Mouse (Mus musculus) WW6 (cell line): ENCODE data around the gene Olfr623.

Source experiments
- DNase-seq: peaks from one replicate; pipeline ENCODE4 v3.0.0-alpha.2; 2013; ENCODE audit warnings: low read depth, low spot score

Olfr623 gene

DNA sequence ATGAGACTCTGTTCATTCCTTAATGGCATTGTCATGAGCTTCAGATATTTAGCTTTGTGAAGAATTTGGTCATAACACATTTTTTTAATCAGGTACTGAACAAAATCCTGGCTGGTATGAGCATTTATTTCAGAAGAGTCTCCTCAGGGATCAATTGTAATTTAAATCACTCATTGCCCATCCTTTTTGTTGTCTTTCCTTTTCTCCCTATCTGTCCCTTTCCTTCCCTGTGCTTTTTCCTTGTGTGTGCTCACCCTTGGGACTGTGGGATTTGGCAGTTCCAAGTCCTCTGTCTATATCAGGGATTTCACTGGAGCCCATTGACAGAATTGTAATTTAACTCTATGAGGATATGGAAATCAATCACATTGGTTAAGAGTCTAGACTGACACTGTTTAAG lies at the start of gene Olfr623:
TSS of gene Olfr623 (minus strand) at position 101 of the 400 bp plus-strand sequence.
- no peak for DNase-seq

DNA sequence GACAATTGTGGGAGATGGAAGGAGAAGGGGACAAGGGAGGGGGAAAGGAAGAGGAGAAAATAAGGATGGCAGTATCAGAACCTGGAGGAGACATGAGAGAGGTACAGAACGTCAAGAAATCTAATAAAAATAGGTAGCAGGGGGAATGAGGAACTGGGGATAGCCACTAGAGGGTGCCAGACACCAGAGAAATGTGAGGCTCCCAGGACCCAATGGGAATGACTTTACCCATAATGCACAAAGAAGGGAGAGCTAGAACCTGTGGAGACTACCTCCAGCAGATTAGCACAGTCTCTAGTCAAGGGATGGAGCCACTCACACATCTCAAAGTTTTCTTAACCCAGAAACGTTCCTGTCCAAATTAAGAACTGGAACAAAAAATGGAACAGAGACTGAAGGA lies 48.5 kb upstream of the Olfr623 start:
- DNase-seq, result peak; percentile 20

DNA sequence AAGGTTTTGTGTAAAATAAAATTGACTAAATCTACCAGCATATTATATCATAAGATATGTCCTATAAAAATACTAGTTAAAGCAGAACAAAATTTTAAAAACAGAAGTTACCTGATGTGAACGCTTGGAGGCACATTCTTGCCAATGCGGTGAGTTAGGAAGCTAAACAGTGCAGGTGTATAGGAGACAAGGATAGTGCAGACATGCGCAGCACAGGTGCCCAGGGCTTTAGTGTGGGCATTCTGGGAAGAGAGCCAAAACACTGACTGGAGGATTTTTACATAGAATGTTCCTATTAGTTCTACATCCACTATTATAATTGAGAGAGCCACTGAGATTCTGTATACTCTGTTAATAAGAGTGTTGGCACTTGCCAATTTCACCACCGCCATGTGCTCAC lies 36.0 kb upstream of the Olfr623 start:
- DNase-seq, result no peak

DNA sequence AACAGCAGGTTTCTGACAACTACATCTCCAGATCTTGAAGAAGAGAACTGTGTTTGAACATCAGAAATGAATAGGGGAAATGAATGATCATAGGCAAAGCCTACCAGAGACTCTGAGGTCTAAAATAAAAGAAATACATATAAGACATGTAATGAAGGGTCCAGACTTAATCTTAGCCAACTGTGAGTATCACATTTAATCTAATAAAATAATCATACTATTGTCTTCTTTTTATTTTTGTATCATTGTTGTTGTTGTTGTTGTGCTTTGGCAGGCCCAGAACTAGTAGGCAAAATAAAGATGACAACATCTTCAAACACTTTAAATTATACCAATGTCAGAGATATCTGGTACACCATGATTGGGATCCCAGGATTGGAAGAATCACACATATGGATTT lies 18.9 kb upstream of the Olfr623 start, which contains the start of gene Olfr625-ps1:
TSS of gene Olfr625-ps1 (plus strand) at position 301 of the 400 bp plus-strand sequence.
- DNase-seq, result no peak

DNA sequence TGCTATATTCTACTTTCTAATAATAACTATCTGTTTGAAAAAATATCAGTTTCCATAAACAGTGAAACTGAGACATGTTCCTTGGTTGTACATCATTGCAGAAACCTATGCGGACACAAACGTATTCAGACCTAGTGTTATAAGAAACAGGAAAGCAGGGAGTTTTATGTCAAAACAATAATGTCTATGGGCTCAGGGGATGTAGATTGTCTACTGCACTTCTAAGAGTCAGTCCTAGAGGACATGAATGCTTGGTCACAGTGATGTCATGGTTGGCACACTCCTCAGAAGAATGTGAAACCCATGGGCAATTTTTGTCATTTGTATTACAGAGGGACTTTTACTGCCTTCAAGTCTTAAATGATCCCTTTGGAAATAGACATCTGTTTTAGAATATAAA lies 7.6 kb upstream of the Olfr623 start, which contains the start of gene Olfr624:
TSS of gene Olfr624 (minus strand) at position 101 of the 400 bp plus-strand sequence.
- DNase-seq, result no peak

DNA sequence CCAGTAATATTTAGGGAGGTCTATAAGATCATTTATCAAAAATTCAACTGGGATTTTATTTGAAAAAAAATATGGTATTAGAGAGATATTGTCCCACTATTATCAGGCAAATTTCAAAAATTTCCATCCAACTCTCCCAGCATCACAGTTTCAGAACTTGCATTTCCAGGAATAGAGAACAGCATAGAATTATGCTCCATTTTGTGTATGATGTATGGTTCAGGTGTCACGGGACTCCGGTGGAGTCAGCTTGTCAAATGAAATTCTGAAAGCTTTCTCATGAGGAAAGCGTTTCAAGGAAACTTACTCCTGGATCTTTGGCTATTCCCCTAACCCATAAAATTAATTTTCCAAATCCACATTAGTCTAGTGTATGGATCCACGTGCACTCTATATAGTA lies 19.4 kb downstream of the Olfr623 start:
- no peak for DNase-seq

DNA sequence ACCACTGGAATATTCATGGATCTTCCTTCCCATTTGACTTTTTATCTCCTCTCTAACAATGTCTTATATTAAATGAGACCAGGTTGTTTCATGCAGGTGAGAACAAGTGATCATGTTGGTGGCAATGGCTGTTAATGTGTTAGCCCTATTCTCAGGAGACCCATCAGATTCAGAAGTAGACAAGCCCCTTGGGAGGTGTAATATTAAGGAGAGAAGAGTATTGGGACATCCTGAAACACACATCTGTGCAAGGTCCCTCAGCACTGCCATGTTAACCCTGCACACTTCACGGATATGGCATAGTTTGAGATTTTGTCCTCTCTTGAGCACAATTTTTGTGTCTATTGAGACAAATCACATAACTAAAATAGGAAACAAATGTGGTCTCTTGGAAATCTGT lies 20.9 kb downstream of the Olfr623 start, which contains the start of gene Olfr622:
TSS of gene Olfr622 (minus strand) at position 101 of the 400 bp plus-strand sequence.
- DNase-seq, result no peak

DNA sequence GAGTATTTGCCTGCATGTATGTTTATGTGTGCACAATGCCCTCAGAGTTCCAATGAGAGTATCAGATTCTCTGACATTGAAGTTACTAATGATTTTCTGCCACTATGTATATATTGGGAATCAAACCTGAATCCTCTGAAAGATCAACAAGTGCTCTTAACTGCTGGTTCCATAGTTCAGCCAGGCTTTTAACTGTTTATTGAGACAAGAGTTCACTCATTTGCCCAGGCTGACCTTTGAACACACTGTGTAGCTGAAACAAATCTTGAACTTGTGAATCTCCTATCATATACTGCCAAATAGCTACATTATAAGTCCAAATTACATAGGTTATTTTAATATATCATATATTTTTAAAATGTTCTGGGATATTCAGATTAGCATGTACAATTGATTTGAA lies 26.7 kb downstream of the Olfr623 start:
- DNase-seq, result no peak

DNA sequence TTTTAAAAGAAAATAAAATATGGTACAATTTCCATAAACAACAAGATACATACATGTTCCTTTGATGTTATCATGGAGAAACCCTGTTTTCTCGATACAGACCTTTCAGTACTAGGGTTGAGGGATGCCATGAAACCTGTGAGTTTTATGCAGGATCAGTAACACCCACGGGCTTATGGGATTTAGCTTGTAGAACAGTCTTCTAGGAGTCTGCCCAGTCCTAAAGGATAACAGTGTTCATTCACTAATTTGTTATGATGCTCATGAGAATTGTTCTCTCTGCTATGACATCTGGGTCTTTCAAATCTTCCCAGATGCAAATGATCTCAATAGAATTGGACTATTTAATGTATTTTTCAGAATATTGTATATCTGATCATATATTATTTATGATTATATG lies 51.1 kb downstream of the Olfr623 start, which contains the start of gene Olfr620:
TSS of gene Olfr620 (minus strand) at position 101 of the 400 bp plus-strand sequence.
- DNase-seq, result no peak
